ENCODE assay signal across 9 mouse cellular contexts in genomic region chr13:65240509-65241098, GRCm38 (mm10). TPM values are rescaled to one million over a fixed set of nuclear protein-coding genes. Genes with fewer than 3 reads are reported as not detected.
DNase-seq lines count a peak whose midpoint lies in the region; ATAC-seq and TF ChIP-seq lines count a peak whose summit lies in the region.
"Had no signal": no experiment of that assay in that cellular context is flagged by ENCODE, and none has a peak within 500 bp of the region (broad histone marks: within the 10 kb centered on the region; RNA-seq: fewer than 3 reads in every experiment).

No protein-coding gene starts in this region.

- peak; percentile 82 for ATAC-seq in erythroid progenitor cell, adult 5-6 weeks (replicated peaks; ENCODE audit: low FRiP score, poor library complexity, severe bottlenecking)
- ATAC-seq in heart, embryonic 12.5 days (ENCODE audit: insufficient number of reproducible peaks, low FRiP score): peak; percentile 93
- peak; percentile 90 for ATAC-seq in liver, embryonic 12.5 days
- ATAC-seq in stomach, embryonic 15.5 days (ENCODE audit: insufficient read depth, low FRiP score, low read depth): peak; percentile 93

- H3K9ac ChIP-seq in heart, embryonic 12.5 days: peak overlapping the region; percentile 84
- H3K9ac ChIP-seq in liver, embryonic 12.5 days: peak overlapping the region; percentile 85
- H3K9ac ChIP-seq in stomach, embryonic 15.5 days: peak overlapping the region; percentile 52; the same call in 1 of the 2 replicates

- H3K27me3 ChIP-seq in C2C12 (ENCODE audit: control insufficient read depth, insufficient read depth, insufficient read length): no peaks in the 10 kb centered on the region
- no peaks in the 10 kb centered on the region for H3K27me3 ChIP-seq in heart, embryonic 12.5 days (replicated peaks)
- H3K27me3 ChIP-seq in liver, embryonic 12.5 days (replicated peaks): no peaks in the 10 kb centered on the region
- no peaks in the 10 kb centered on the region for H3K27me3 ChIP-seq in stomach, embryonic 15.5 days (replicated peaks)

- peak overlapping the region; percentile 44 for H3K4me3 ChIP-seq in C2C12 (ENCODE audit: insufficient read depth, poor library complexity, severe bottlenecking)
- peak overlapping the region; percentile 90 for H3K4me3 ChIP-seq in heart, embryonic 12.5 days
- H3K4me3 ChIP-seq in liver, embryonic 12.5 days: peak overlapping the region; percentile 91
- peak overlapping the region; percentile 64 for H3K4me3 ChIP-seq in stomach, embryonic 15.5 days (replicated peaks)

- H3K4me2 ChIP-seq in heart, embryonic 12.5 days: peak overlapping the region; percentile 100
- peak overlapping the region; percentile 99 for H3K4me2 ChIP-seq in liver, embryonic 12.5 days
- peak overlapping the region; percentile 97 for H3K4me2 ChIP-seq in stomach, embryonic 15.5 days

- H3ac ChIP-seq in C2C12 (ENCODE audit: control insufficient read depth, insufficient read length, low read depth): peak overlapping the region; percentile 61

- TF ChIP-seq CTCF in C2C12 (IDR thresholded peaks at IDR 0.05; ENCODE audit: control insufficient read depth, insufficient read depth, insufficient read length): no peak

- H3K27ac ChIP-seq in heart, embryonic 12.5 days (ENCODE audit: poor library complexity, severe bottlenecking): peak overlapping the region; percentile 90
- peak overlapping the region; percentile 88 for H3K27ac ChIP-seq in liver, embryonic 12.5 days
- peak overlapping the region; percentile 95 for H3K27ac ChIP-seq in stomach, embryonic 15.5 days

- peaks cover 14% of the 10 kb centered on the region for H3K9me3 ChIP-seq in heart, embryonic 12.5 days (replicated peaks)
- 0 out of 2 replicates have a peak, but pooled peaks cover 5% of the 10 kb centered on the region for H3K9me3 ChIP-seq in liver, embryonic 12.5 days (replicated peaks)
- H3K9me3 ChIP-seq in stomach, embryonic 15.5 days: no peaks in the 10 kb centered on the region

- H3K79me2 ChIP-seq in C2C12 (ENCODE audit: control insufficient read depth, insufficient read depth): no peaks in the 10 kb centered on the region

- H3K4me1 ChIP-seq in heart, embryonic 12.5 days (replicated peaks): peaks cover 16% of the 10 kb centered on the region
- H3K4me1 ChIP-seq in liver, embryonic 12.5 days: peaks cover 25% of the 10 kb centered on the region
- H3K4me1 ChIP-seq in stomach, embryonic 15.5 days: peaks cover 10% of the 10 kb centered on the region

- WGBS in heart, embryonic 12.5 days: 1% methylated on average over 28 of the region's 28 CpGs
- under 1% methylated on average over 28 of the region's 28 CpGs for WGBS in liver, embryonic 12.5 days (ENCODE audit: insufficient replicate concordance)
- WGBS in stomach, embryonic 15.5 days: under 1% methylated on average over 28 of the region's 28 CpGs

- DNase-seq in brain, adult 2 months (ENCODE audit: low read depth, low spot score): peak; percentile 99
- peak; percentile 98 for DNase-seq in kidney, postnatal 10 days
- DNase-seq in natural killer cell, adult 2 months (ENCODE audit: low spot score in 2 of 2): peak; percentile 95 to 97

- no peaks in the 10 kb centered on the region for H3K36me3 ChIP-seq in C2C12 (ENCODE audit: control insufficient read depth, insufficient read depth)
- 0 out of 2 replicates have a peak, but pooled peaks cover 3% of the 10 kb centered on the region for H3K36me3 ChIP-seq in heart, embryonic 12.5 days
- H3K36me3 ChIP-seq in liver, embryonic 12.5 days: peaks cover 14% of the 10 kb centered on the region
- no peaks in the 10 kb centered on the region for H3K36me3 ChIP-seq in stomach, embryonic 15.5 days

- no peaks in the 10 kb centered on the region for H3K79me3 ChIP-seq in C2C12 (ENCODE audit: low read depth)

TF ChIP-seq in C2C12, 6 proteins besides CTCF, POLR2A, EP300 and RAD21:
- TF ChIP-seq MYOG (IDR thresholded peaks at IDR 0.05; ENCODE audit: control insufficient read depth, extremely low read depth, insufficient read length) (no peak), USF1 (IDR thresholded peaks at IDR 0.05; ENCODE audit: low read depth) (no peak), MYOD1 (IDR thresholded peaks at IDR 0.05; ENCODE audit: control insufficient read depth, insufficient read length, low read depth) (no peak), MAX (IDR thresholded peaks at IDR 0.05) (no peak), FOSL1 (IDR thresholded peaks at IDR 0.05; ENCODE audit: insufficient read depth, low read length, poor library complexity, severe bottlenecking) (no peak), CEBPB (IDR thresholded peaks at IDR 0.05; ENCODE audit: low read depth) (no peak)

RNA-seq across cellular contexts. Expression of gene Gm10775, which starts 18.7 kb away (rescaled TPM):
- 0.02 TPM for polyA plus RNA-seq in C2C12 (2012; fragmentation: generic; extraction: Trizol)
- not detected in 2 replicates for total RNA-seq in erythroid progenitor cell, adult 5-6 weeks (2015; ENCODE audit: low replicate concordance)
- total RNA-seq in erythroid progenitor cell, adult 5-6 weeks (2017; ENCODE audit: low replicate concordance): not detected in 2 replicates
- not detected in 2 replicates for polyA plus RNA-seq in heart, embryonic 12.5 days (2016; fragmentation: Nextera tagmentation; extraction: Ambion mirVana)
- not detected in 2 replicates for polyA plus RNA-seq in liver, embryonic 12.5 days (2016; fragmentation: Nextera tagmentation; extraction: Ambion mirVana)
- not detected in 2 replicates for polyA plus RNA-seq in stomach, embryonic 15.5 days (2015; fragmentation: Nextera tagmentation; extraction: Ambion mirVana)
- total RNA-seq: heart, postnatal 36 days had no signal

RNA-seq across cellular contexts. Expression of gene Nlrp4f, which starts 34.8 kb away (rescaled TPM):
- polyA plus RNA-seq in C2C12 (2012; fragmentation: generic; extraction: Trizol): not detected
- not detected in 2 replicates for total RNA-seq in erythroid progenitor cell, adult 5-6 weeks (2015; ENCODE audit: low replicate concordance)
- total RNA-seq in erythroid progenitor cell, adult 5-6 weeks (2017; ENCODE audit: low replicate concordance): not detected in 2 replicates
- not detected in 2 replicates for polyA plus RNA-seq in heart, embryonic 12.5 days (2016; fragmentation: Nextera tagmentation; extraction: Ambion mirVana)
- polyA plus RNA-seq in liver, embryonic 12.5 days (2016; fragmentation: Nextera tagmentation; extraction: Ambion mirVana): not detected in 2 replicates
- polyA plus RNA-seq in stomach, embryonic 15.5 days (2015; fragmentation: Nextera tagmentation; extraction: Ambion mirVana): not detected in 2 replicates
- total RNA-seq: heart, postnatal 36 days had no signal

RNA-seq across cellular contexts. Expression of gene Zfp369, which starts 38.0 kb away (rescaled TPM):
- polyA plus RNA-seq in C2C12 (2012; fragmentation: generic; extraction: Trizol): 4.4 TPM
- total RNA-seq in erythroid progenitor cell, adult 5-6 weeks (2015; ENCODE audit: low replicate concordance): 11.5 and 23.9 TPM in 2 replicates
- 7.4 and 15.5 TPM in 2 replicates for total RNA-seq in erythroid progenitor cell, adult 5-6 weeks (2017; ENCODE audit: low replicate concordance)
- polyA plus RNA-seq in heart, embryonic 12.5 days (2016; fragmentation: Nextera tagmentation; extraction: Ambion mirVana): 16.5 and 19.1 TPM in 2 replicates
- polyA plus RNA-seq in liver, embryonic 12.5 days (2016; fragmentation: Nextera tagmentation; extraction: Ambion mirVana): 6.0 and 6.4 TPM in 2 replicates
- polyA plus RNA-seq in stomach, embryonic 15.5 days (2015; fragmentation: Nextera tagmentation; extraction: Ambion mirVana): 9.0 and 11.2 TPM in 2 replicates

Comparison
In these comparisons a context has a peak if more than half of its experiments do, and no peak if none do; other contexts are left out.
1. Peak in every context shown above with its lines: DNase-seq, ATAC-seq, H3K4me3 ChIP-seq and H3K27ac ChIP-seq.